Mouse (Mus musculus) kidney, adult 2 months (tissue): ENCODE data around the gene Mecom.

ENCODE experiments used
- CTCF ChIP-seq: fragments of 200-500 bp; conservative IDR thresholded peaks from 2 replicates; pipeline ENCODE4 v1.5.1; 2011; ENCODE audit warnings: low read depth, mild to moderate bottlenecking, control low read depth, low read length, moderate library complexity, mixed read lengths; ENCODE audit not compliant: insufficient read depth, insufficient read length
- POLR2A ChIP-seq: fragments of 200-500 bp; IDR thresholded peaks from one replicate; pipeline ENCODE4 v1.6.1; 2011; ENCODE audit warnings: low read depth, low read length, control low read depth

DNA sequence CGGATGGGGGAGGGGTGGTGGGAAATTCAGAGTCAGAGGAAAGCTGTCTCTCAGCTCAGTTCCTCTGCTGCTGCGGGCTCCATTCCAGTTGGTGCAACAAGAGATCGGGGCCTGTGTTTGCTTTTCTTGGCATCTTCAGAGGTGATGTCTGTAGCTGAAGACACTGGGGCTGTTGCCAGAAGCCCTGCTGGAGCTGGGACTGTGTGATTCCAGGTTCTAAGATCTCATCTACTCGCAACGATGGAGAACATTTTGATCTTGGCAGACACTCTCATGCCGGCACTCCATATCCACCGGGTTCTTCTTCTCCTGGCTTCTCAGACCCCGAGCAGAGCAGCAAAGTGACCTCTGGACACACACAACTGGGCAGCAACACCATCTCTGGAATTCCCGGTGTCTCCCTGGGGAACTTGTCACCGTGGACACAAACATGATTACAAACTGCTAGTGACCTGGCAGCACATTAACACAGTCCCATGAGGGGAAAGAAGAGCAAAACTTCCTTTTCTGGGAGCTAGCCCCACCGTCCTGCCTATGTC lies 908 bp downstream of the Mecom start:
- TF ChIP-seq CTCF: no peak
- no peak for TF ChIP-seq POLR2A
